Mouse (Mus musculus) CH12.LX (cell line): ENCODE measurements around the gene Acad12. TPM values are rescaled to one million over a fixed set of nuclear protein-coding genes. Genes with fewer than 3 reads are reported as not detected.
A peak's percentile ranks its signal among the peaks of the same experiment; 100 is the strongest.

Experiments
- DNase-seq: peaks from one replicate; pipeline ENCODE4 v3.0.0-alpha.2; 2013; ENCODE audit errors: extremely low read depth
- H3K27ac ChIP-seq: 2 replicates; pipeline ENCODE4 v1.5.1; 2012; ENCODE audit warnings: low read depth, mild to moderate bottlenecking, control low read depth, moderate library complexity; ENCODE audit not compliant: insufficient read depth
- H3K27me3 ChIP-seq: replicated peaks from 2 replicates; pipeline ENCODE3; 2012; ENCODE audit warnings: inconsistent platforms
- H3K36me3 ChIP-seq, 2 experiments: replicated peaks in 1 of 2; 2 replicates each; pipeline versions ENCODE3 to v1.6.1; 2012; ENCODE audit warnings: inconsistent platforms in 1 of 2, low read length in 1 of 2, mild to moderate bottlenecking in 1 of 2, mixed read lengths in 1 of 2, moderate library complexity in 1 of 2; ENCODE audit not compliant: control insufficient read depth in 1 of 2, insufficient read depth in 1 of 2
- H3K4me1 ChIP-seq, 2 experiments: 2 replicates each; pipeline ENCODE4 v1.6.1; 2012; ENCODE audit warnings: inconsistent platforms in 1 of 2, moderate library complexity in 1 of 2; ENCODE audit not compliant: insufficient read depth in 2 of 2, control insufficient read depth in 1 of 2
- H3K4me2 ChIP-seq: 2 replicates; pipeline ENCODE4 v1.6.1; 2012; ENCODE audit warnings: low read depth, mild to moderate bottlenecking, control low read depth; ENCODE audit not compliant: poor library complexity, insufficient read depth, severe bottlenecking
- H3K4me3 ChIP-seq, 3 experiments: fragments of 150-350 bp in 1 of 3; sonication (generic) in 1 of 3; replicated peaks in 1 of 3; 2 replicates each; pipeline versions ENCODE3 to v1.5.1; 2011 to 2012; ENCODE audit warnings: low read depth in 2 of 3, low read length in 2 of 3, mild to moderate bottlenecking in 2 of 3, moderate library complexity in 2 of 3, control low read depth in 1 of 3, improper control_type of control experiment in 1 of 3, inconsistent platforms in 1 of 3, mixed read lengths in 1 of 3; ENCODE audit not compliant: poor library complexity in 1 of 3
- H3K79me2 ChIP-seq: replicated peaks from 2 replicates; pipeline ENCODE4 v1.6.1; 2012; ENCODE audit warnings: mild to moderate bottlenecking, moderate library complexity; ENCODE audit not compliant: control insufficient read depth, poor library complexity, insufficient read depth, severe bottlenecking; ENCODE audit errors: extremely low read depth
- H3K9ac ChIP-seq: 2 replicates; pipeline ENCODE4 v1.6.1; 2012; ENCODE audit warnings: low read depth, mild to moderate bottlenecking, control low read depth, moderate library complexity; ENCODE audit not compliant: insufficient read depth
- H3K9me3 ChIP-seq: replicated peaks from 2 replicates; pipeline ENCODE3; 2012; ENCODE audit warnings: low read length, inconsistent platforms, mixed read lengths
- BHLHE40 ChIP-seq: IDR thresholded peaks from 2 replicates; pipeline ENCODE4 v1.6.1; 2011; ENCODE audit warnings: mild to moderate bottlenecking, low read depth, low read length, improper control_type of control experiment
- E2F4 ChIP-seq: IDR thresholded peaks from 2 replicates; pipeline ENCODE4 v1.6.1; 2011; ENCODE audit warnings: low read depth, low read length, improper control_type of control experiment; ENCODE audit not compliant: insufficient replicate concordance
- ELF1 ChIP-seq: IDR thresholded peaks from 2 replicates; pipeline ENCODE4 v1.6.1; 2014; ENCODE audit warnings: low read depth, mild to moderate bottlenecking, inconsistent platforms, low read length, improper control_type of control experiment
- ETS1 ChIP-seq: conservative IDR thresholded peaks from 2 replicates; pipeline ENCODE4 v1.6.1; 2012; ENCODE audit warnings: low read depth, mild to moderate bottlenecking, inconsistent platforms, low read length, improper control_type of control experiment, moderate library complexity
- GABPA ChIP-seq: IDR thresholded peaks from 2 replicates; pipeline ENCODE4 v1.6.1; 2012; ENCODE audit warnings: low read depth, low read length, improper control_type of control experiment, inconsistent platforms; ENCODE audit not compliant: insufficient replicate concordance
- JUN ChIP-seq: IDR thresholded peaks from 2 replicates; pipeline ENCODE4 v1.6.1; 2011; ENCODE audit warnings: low read depth, mild to moderate bottlenecking, low read length, improper control_type of control experiment, moderate library complexity; ENCODE audit not compliant: insufficient read depth
- JUND ChIP-seq: conservative IDR thresholded peaks from 2 replicates; pipeline ENCODE4 v1.6.1; 2011; ENCODE audit warnings: low read depth, low read length, improper control_type of control experiment
- KAT2A ChIP-seq: IDR thresholded peaks from 2 replicates; pipeline ENCODE4 v1.6.1; 2012; ENCODE audit warnings: low read length, improper control_type of control experiment, inconsistent platforms; ENCODE audit not compliant: insufficient replicate concordance
- MAX ChIP-seq: IDR thresholded peaks from 2 replicates; pipeline ENCODE4 v1.6.1; 2011; ENCODE audit warnings: low read length, improper control_type of control experiment
- MEF2A ChIP-seq: IDR thresholded peaks from 2 replicates; pipeline ENCODE4 v1.6.1; 2014; ENCODE audit warnings: low read depth, mild to moderate bottlenecking, inconsistent platforms, low read length, improper control_type of control experiment, borderline replicate concordance
- MYC ChIP-seq: IDR thresholded peaks from 2 replicates; pipeline ENCODE4 v1.6.1; 2011; ENCODE audit warnings: low read depth, mild to moderate bottlenecking, improper control_type of control experiment, low read length
- NRF1 ChIP-seq: IDR thresholded peaks from 2 replicates; pipeline ENCODE4 v1.6.1; 2014; ENCODE audit warnings: low read depth, mild to moderate bottlenecking, inconsistent platforms, low read length, improper control_type of control experiment, moderate library complexity
- POLR2AphosphoS2 ChIP-seq: IDR thresholded peaks from 2 replicates; pipeline ENCODE4 v1.6.1; 2011; ENCODE audit warnings: low read depth, low read length, improper control_type of control experiment
- RCOR1 ChIP-seq: conservative IDR thresholded peaks from 2 replicates; pipeline ENCODE4 v1.6.1; 2012; ENCODE audit warnings: low read depth, mild to moderate bottlenecking, inconsistent platforms, low read length, improper control_type of control experiment
- SMC3 ChIP-seq: IDR thresholded peaks from 2 replicates; pipeline ENCODE4 v1.6.1; 2011; ENCODE audit warnings: low read depth, low read length, improper control_type of control experiment
- TCF12 ChIP-seq: IDR thresholded peaks from 2 replicates; pipeline ENCODE4 v1.6.1; 2014; ENCODE audit warnings: low read depth, mild to moderate bottlenecking, inconsistent platforms, low read length, improper control_type of control experiment
- USF1 ChIP-seq: IDR thresholded peaks from 2 replicates; pipeline ENCODE4 v1.6.1; 2014; ENCODE audit warnings: low read depth, mild to moderate bottlenecking, inconsistent platforms, low read length, improper control_type of control experiment
- ZC3H11A ChIP-seq: IDR thresholded peaks from 2 replicates; pipeline ENCODE4 v1.6.1; 2012; ENCODE audit warnings: low read depth, mild to moderate bottlenecking, inconsistent platforms, low read length, improper control_type of control experiment
- ZKSCAN1 ChIP-seq: IDR thresholded peaks from 2 replicates; pipeline ENCODE4 v1.6.1; 2012; ENCODE audit warnings: low read depth, inconsistent platforms, low read length, improper control_type of control experiment, borderline replicate concordance
- dilution Hi-C: fragments of 300-500 bp; cut with MboI; formaldehyde crosslinking; loops from 2 replicates; pipeline ENCODE4 v1.14.3; 2020; ENCODE audit warnings: low sequenced_read_pairs; ENCODE audit not compliant: extremely low pct_unique_long_range_greater_than_20kb, extremely low pct_ligation_motif_present
- in situ Hi-C: fragments of 300-500 bp; cut with MboI; formaldehyde crosslinking; loops from 3 replicates; pipeline ENCODE4 v1.14.3; 2019; ENCODE audit warnings: low sequenced_read_pairs, low pct_ligation_motif_present, low pct_unique_long_range_greater_than_20kb, mixed read lengths
- polyA plus RNA-seq: library from polyadenylated mRNA; unstranded; fragments of >175 nt; gene quantifications from 2 replicates; pipeline ENCODE4 v1.2.1, GENCODE M21; 2012; ENCODE audit warnings: low read depth; ENCODE audit not compliant: insufficient read length
- total RNA-seq, 2 experiments: library from RNA; depleted of rRNA; stranded (reverse); fragments of 300-350 nt in 1 of 2; fragments of >200 nt in 1 of 2; gene quantifications; 2 replicates each; pipeline ENCODE4 v1.2.3; 2012 to 2014

Acad12 gene
- total and polyA plus RNA-seq, 3 experiments: 1.9 to 4.1 (median 2.3) TPM

DNA sequence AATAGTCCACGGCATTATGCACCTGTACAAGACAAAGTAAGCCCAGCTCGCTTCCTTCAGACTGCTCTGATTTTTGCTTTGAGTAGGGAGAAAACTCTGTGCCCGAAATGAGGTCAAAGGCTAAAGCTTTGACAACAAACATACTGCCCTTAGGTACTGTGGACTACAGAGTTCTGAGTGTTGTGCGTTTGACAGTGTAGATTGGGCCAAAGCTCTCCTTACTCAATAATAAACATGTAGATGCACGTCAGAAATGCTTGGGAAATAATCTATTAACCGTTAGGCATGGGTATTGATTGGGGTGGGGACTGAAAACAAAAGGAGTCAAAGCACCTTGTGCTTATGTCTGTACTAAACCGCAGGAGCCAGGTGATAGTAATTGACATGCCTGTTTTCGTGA lies 44.7 kb upstream of the Acad12 start:
- dilution Hi-C loops: no loop called here

DNA sequence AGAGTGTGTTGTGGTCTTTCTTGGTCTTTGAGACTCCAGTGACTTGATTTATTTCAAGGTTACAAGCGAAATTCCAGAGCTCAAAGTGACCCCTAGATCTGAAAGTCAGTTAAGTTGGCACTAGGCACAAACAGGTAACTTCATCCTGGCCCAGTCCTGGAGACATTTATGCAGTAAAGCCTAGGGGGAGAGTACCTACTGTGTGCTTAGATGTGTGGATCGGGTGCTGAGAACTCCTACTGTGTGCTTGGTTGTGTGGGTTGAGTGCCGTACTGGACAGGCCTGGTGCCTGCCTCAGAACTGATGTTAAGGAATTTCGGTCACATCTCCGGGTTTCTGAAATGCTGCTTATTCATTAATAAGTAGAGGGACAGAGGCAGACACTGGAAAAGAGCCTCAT lies 42.8 kb upstream of the Acad12 start:
- H3K27me3 ChIP-seq: no peaks in the 10 kb centered on the region
- peak overlapping the region; percentile 87 to 99 (median 91) for H3K4me3 ChIP-seq
- DNase-seq: no peak
- H3K9ac ChIP-seq: peak overlapping the region; percentile 83
- no peaks in the 10 kb centered on the region for H3K9me3 ChIP-seq
- no peak for TF ChIP-seq MEF2A
- TF ChIP-seq RCOR1: no peak
- no peak for TF ChIP-seq USF1
- no peak for TF ChIP-seq BHLHE40
- peak; percentile 81 for TF ChIP-seq ZKSCAN1
- TF ChIP-seq MAX: no peak
- no peak for TF ChIP-seq ZC3H11A
- H3K27ac ChIP-seq: no peak overlapping the region
- peak overlapping the region; percentile 70 for H3K4me2 ChIP-seq
- H3K79me2 ChIP-seq: peaks cover 12% of the 10 kb centered on the region
- dilution Hi-C loops (no loop called here), in situ Hi-C loops (no loop called here)
- H3K36me3 ChIP-seq: peaks cover 24 to 42% of the 10 kb centered on the region in 2 experiments
- peaks cover 11 to 18% of the 10 kb centered on the region in 2 experiments for H3K4me1 ChIP-seq

More for the DNA sequence above, 44.7 kb upstream of the Acad12 start:
- peaks cover 11 to 18% of the 10 kb centered on the region in 2 experiments for H3K4me1 ChIP-seq
- no peak overlapping the region for H3K9ac ChIP-seq
- H3K27ac ChIP-seq: no peak overlapping the region
- DNase-seq: no peak
- TF ChIP-seq KAT2A (no peak), MAX (no peak), E2F4 (no peak), JUN (no peak), SMC3 (no peak), POLR2AphosphoS2 (no peak), JUND (no peak), NRF1 (no peak), GABPA (no peak), TCF12 (no peak), ETS1 (no peak), MYC (no peak), ELF1 (no peak)
- H3K4me3 ChIP-seq: no peak overlapping the region
- in situ Hi-C loops: no loop called here
- H3K27me3 ChIP-seq: no peaks in the 10 kb centered on the region
- peaks cover 12% of the 10 kb centered on the region for H3K79me2 ChIP-seq
- H3K9me3 ChIP-seq: no peaks in the 10 kb centered on the region
- no peak overlapping the region for H3K4me2 ChIP-seq
- peaks cover 33 to 62% of the 10 kb centered on the region in 2 experiments for H3K36me3 ChIP-seq
